Mouse (Mus musculus) frontal cortex, postnatal 10 days (tissue): ENCODE measurements around the gene Rcan1.
A peak's percentile ranks its signal among the peaks of the same experiment; 100 is the strongest.

Source experiments
- DNase-seq, 2 experiments: peaks; one replicate each; pipeline ENCODE4 v3.0.0; 2022; ENCODE audit warnings: low spot score in 2 of 2, mixed read lengths in 1 of 2

The Rcan1 gene

DNA sequence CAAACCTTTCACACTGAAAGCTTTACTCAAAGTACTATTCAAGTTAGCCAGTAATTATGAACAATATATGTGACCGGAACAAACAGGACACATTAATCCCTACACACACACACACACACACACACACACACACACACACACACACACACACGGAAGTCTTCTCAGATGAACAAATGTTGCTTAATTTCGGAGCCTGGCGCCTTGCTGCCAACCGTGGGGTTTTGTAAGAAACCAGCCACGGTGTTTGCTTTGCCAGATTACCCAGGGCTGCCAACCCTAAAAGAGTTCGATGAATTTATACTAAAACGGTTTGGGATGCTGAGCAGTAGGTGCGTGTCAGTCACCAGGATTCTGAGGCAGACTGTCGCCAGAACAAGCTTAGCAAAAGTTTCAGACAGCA is 69.5 kb downstream of the Rcan1 start:
- DNase-seq, result no peak

- peak; percentile 79 to 84 for DNase-seq
These were observed 70.9 kb downstream of the Rcan1 start for GRCm38 (mm10) chr16:92399490-92400458.

GRCm38 (mm10) chr16:92398574-92399118 is 72.0 kb downstream of the Rcan1 start:
- no peak for DNase-seq

DNA sequence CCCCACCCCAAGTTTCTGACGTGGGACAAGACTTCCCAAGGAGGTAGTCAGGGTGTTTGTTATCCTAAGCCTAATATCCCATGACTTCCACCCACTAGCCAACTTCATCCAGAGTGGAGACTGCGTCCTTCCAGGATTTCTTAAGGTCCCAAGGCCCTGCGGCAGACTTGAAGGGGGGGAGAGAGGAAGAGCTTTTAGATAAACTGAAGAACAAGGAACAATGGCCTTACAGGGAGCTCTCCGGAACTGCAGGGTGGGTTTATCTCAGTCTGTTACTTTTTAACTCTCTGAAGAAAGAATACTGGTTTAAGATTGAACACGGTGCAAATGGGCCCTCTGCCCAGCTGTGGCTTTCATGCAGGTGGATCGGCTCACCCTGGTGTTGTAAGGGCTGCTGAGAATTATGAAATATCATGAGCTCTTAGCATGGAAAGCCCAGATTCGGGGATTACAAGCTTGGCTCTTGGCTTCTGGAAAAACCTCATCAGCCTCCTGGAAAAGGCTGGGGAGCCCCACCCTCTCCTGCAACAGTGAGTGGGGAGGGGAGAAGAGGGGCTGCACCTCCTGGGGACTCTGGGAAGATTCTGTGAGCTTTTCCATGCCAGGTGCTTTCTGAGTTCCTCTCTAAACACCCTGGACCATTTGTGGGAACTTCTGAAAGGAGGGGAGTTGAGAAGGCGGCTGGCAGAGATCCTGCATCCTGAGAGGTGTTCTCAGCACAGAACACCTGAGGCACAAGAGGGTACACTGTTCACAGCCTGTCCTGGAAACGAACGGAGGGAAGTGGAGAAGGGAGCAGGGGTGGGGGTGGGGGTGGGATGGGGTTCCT is 72.7 kb downstream of the Rcan1 start:
- DNase-seq, result no peak

DNA sequence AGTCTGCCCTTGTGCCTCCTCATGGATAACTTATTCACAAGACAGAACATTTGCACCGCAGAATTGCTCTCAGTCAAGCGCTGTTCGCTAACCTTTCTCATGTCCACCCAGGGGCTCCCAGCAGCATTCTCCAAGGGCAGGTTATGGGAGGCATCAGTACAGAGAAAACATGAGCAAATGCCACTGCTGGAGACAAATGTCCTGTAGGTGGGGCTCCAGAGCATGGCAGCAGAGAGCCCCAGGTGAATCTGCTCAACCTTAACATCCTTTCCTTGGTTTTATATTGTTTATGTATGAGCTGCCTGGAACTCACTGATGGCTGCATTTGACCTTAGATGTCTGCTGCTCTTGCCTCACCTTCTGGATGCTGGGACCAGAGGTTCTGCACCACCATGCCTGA is 76.9 kb downstream of the Rcan1 start:
- no peak for DNase-seq

- no peak for DNase-seq
These were observed 83.0 kb downstream of the Rcan1 start for GRCm38 (mm10) chr16:92387692-92388091.

DNA sequence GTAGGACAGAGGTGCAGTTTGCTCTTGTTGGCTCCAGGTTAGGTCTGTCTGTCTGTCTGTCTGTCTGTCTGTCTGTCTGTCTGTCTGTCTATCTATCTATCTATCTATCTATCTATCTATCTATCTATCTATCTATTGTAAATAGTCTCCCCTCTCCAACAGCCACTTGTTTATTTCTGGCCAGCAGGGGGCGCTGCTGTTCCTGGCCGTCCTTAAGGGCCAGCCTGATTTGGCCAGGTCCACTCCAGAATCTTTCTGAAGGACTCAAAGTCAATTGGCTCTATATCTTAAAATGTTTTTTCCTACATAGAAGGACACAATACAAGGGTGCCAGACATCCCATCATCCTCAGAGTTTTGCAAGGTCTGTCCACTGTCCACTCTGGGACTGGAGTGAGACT is 85.6 kb downstream of the Rcan1 start:
- peak in 1 of 2 experiments; percentile 47 for DNase-seq

DNA sequence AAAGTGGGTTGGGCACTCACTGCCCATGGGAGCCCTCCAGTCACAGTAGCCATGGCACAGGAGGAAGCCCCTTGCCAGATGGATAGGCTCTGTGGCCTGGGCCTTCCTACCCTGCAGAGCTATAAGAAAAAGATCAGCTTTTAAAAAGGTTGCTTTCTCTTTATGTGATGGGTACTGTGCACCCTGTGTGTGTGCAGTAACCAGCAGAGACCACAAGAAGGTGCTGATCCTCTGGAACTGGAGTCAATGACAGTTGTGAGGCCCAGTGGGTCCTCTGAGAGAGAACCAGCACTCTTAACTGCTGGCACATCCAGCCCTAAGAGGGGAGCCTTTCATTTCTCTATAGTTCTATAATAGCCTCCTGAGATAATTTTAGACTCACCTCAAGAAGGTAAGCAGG is 87.3 kb downstream of the Rcan1 start:
- DNase-seq, result no peak

DNA sequence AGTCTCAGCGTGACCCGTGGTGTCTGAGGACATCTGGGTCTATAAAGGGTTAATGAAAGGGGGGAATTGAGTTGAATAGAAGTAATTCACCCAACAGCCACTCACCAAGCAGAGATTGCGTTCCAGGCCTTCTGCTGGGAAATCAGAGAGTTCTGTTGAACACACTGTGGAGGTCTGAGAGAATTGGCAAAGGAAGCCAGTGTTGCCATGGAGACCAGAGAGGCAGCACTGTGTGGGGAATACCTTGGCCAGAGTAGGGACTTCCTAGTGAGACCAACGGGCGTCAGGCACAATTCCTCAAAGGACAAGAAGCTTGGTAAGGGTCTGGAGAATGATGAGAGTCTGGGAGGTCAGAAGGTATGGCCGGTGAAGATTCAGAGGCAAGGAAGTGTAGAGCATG is 88.2 kb downstream of the Rcan1 start:
- peak; percentile 68 to 77 for DNase-seq

- no peak for DNase-seq
These were observed 89.6 kb downstream of the Rcan1 start for GRCm38 (mm10) chr16:92381092-92381491.

DNA sequence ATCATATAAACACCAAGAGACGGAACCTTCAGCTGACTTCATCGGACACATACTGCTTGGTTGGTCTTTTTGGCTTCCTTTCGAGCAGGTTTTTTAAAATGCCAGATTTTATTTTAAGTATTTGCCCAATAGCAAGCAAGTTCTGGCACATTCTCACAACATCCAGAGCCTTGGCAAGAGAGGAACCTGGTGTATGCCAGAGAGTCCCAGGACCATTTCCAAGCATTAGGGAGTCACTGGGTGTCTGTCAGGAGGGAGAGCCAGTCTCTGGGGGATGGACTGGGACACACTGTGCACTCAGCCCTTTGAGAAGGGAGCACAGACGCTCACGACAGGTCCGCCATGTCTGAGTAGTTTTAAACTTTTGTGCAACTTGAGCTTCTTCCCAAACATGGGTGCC is 93.7 kb downstream of the Rcan1 start:
- DNase-seq, result no peak

- no peak for DNase-seq
These were observed 99.0 kb downstream of the Rcan1 start for GRCm38 (mm10) chr16:92371623-92372022.

GRCm38 (mm10) chr16:92369260-92369659 is 101.4 kb downstream of the Rcan1 start:
- no peak for DNase-seq

DNA sequence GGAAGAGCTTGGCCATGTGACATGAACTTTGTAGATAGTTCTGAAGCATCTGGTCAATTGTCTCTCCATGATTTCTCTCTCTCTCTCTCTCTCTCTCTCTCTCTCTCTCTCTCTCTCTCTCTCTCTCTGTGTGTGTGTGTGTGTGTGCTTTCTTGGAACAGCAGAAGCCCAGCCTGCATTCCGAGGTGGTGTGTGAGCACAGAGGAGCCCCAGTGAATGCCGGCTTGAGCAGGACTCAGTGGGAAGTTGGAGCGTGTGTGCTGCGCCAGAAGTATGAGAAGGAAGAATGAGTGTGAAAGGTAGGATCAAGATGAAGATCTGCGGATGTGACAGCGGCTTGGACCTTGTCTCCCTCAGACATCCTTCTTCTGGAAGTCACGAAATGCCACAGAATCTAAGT is 105.2 kb downstream of the Rcan1 start:
- no peak for DNase-seq

DNA sequence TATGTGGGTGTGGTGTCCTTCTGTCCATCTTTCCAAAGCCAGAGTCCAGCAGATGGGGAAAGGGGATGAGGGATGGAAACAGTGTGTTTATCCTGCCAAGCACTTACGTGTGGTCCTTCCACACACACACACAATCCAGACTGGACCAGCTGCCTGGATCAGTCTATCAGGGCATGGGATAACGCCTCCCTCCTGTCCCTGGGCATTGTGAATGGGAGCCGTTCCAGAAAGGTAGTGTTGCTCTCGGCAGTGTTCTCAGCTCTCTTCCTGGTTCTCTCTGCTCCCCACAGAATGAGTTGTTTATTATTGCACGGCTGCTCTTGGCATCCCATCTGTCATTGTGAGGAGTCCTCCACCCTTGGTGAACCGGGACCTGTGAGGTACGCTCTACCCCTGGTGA is 110.0 kb downstream of the Rcan1 start:
- no peak for DNase-seq

DNA sequence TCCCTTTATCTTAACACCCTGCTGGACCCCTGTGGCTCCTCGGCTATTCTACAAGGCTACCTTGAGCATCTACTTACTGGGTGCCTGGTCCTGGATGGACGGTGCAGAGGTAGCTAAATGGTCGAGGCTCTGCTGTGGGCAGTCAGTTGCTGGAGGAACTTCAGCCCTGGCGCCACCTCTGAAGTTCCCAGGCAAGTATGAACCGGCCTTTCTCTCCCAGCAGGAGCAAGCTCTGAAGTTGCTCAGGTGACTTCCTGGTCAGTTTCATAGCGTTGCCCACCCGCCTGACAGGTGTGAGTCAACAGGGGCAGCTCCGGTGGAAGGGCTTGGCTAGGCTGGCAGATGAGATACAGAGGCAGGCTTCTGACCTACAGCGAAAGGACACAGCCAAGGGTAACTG is 111.4 kb downstream of the Rcan1 start, which contains the start of gene Kcne1:
Gene Kcne1 (minus strand): TSS at position 240 of the 400 bp plus-strand sequence.
- DNase-seq, result no peak

DNA sequence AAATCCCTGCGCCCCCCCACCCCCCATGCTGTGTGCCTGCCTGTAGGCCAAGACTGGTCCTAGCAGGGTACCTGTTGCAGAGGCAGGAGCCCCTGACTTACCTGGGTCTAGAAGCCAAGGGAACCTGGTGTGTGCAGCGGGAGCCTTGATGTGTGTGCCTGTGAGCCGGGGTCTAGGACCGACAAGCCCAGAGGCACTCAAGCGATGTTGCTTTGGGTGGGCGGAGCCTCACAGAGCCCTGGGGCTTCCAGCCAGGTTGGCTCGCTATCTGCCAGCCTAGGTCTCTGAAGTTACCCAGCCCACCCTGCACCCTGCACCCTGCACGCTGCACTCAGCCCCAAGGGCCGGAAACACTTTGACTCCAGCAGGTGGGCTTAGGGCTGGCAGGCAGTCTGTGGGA is 111.9 kb downstream of the Rcan1 start:
- no peak for DNase-seq

- no peak for DNase-seq
These were observed 113.1 kb downstream of the Rcan1 start for GRCm38 (mm10) chr16:92357566-92357965.

- no peak for DNase-seq
These were observed 113.6 kb downstream of the Rcan1 start for GRCm38 (mm10) chr16:92357023-92357422.

DNA sequence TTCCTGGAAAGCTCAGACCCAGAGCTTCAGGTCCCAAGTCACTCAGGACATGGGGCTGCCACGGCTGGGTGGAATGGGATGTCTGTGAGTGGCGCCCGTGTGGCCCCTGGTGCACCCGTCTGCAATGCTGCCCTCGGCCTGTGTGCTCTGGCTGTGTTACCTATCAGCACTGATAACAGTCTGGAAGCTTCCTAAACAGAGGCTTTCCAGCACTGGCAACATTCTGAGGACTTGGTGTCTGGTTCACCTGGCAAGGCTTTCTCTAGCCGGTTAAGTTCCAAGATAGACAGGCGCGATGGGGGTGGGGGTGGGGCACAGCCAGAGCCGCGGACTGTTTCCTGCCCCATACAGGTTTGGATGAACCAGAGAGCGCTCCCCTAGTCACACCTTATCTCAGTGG is 114.7 kb downstream of the Rcan1 start:
- no peak for DNase-seq

DNA sequence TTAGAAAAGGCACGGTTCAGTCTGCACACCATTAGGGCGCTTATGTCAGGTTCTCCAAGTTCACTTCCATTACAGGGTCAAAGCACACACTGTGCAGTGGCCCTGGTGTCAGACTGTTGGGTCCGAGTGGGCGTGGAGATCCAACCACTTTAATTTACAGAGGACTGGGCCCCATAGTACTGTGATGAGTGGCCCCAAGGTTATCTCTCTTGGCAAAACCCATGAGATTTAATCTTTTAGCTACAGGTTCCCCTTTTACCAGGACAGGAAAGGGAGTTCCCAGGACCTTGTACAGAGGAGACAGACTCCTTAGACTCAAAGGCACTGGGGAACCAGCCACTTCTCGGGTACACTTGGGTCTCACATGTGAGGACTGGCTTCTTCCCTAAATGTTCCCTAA is 115.3 kb downstream of the Rcan1 start:
- DNase-seq, result no peak

- no peak for DNase-seq
These were observed 116.8 kb downstream of the Rcan1 start for GRCm38 (mm10) chr16:92353897-92354296.
